Comparison of ENCODE assay signal across 25 mouse cellular contexts in the genomic region with DNA sequence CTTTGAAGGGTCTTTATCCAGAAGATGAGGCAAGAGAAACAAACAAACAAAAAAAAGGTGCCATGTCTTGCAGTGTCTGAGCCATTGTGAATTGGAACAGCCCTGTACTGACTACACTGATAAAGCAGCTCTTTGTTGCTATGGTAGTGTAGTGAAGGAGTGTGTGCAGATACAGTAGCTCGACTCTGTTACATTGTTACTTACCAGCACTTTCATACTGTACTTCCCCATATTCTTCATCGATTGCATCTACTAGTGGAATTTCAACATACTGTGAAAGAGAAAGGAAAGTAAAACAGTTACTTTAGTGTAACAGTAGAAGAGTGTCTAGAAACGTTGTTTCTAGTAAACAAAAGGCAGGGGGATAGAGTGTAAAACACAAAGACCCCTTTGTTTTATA. TPM values are rescaled to one million over a fixed set of nuclear protein-coding genes. Genes with fewer than 3 reads are reported as not detected.
DNase-seq lines count a peak whose midpoint lies in the region; ATAC-seq lines count a peak whose summit lies in the region.
"Had no signal": no experiment of that assay in that cellular context is flagged by ENCODE, and none has a peak within 500 bp of the region (broad histone marks: within the 10 kb centered on the region; RNA-seq: fewer than 3 reads in every experiment).

No protein-coding gene starts in this region.

- no peaks in the 10 kb centered on the region for H3K27me3 ChIP-seq in liver, embryonic 15.5 days
- H3K27me3 ChIP-seq in midbrain, embryonic 14.5 days (ENCODE audit: control insufficient read depth, insufficient read depth, low read length): no peaks in the 10 kb centered on the region
- H3K27me3 ChIP-seq: embryonic facial prominence, embryonic 12.5 days; heart, embryonic 12.5 days; hindbrain, embryonic 12.5 days had no signal

- no peak overlapping the region for H3K4me3 ChIP-seq in liver, embryonic 15.5 days (replicated peaks)
- H3K4me3 ChIP-seq in midbrain, embryonic 14.5 days (replicated peaks; ENCODE audit: low read depth, low read length): no peak overlapping the region
- H3K4me3 ChIP-seq: embryonic facial prominence, embryonic 12.5 days; heart, embryonic 12.5 days; hindbrain, embryonic 12.5 days had no signal

- ATAC-seq in liver, embryonic 15.5 days (ENCODE audit: insufficient read depth): no peak
- ATAC-seq in megakaryocyte progenitor cell, adult 5-6 weeks (replicated peaks; ENCODE audit: poor library complexity): peak; percentile 94
- no peak for ATAC-seq in midbrain, embryonic 14.5 days (ENCODE audit: low FRiP score, low TSS enrichment)
- ATAC-seq: activated CD4-positive, CD25-positive, alpha-beta regulatory T cell, adult 4 months; forebrain, postnatal 0 days; hindbrain, embryonic 16.5 days; Patski had no signal

- H3K9me3 ChIP-seq in liver, embryonic 15.5 days (replicated peaks): no peaks in the 10 kb centered on the region
- H3K9me3 ChIP-seq in midbrain, embryonic 14.5 days (ENCODE audit: control insufficient read depth, low read length): no peaks in the 10 kb centered on the region
- H3K9me3 ChIP-seq: embryonic facial prominence, embryonic 12.5 days; heart, embryonic 12.5 days; hindbrain, embryonic 12.5 days had no signal

- H3K4me1 ChIP-seq in liver, embryonic 15.5 days (replicated peaks): no peaks in the 10 kb centered on the region
- no peaks in the 10 kb centered on the region for H3K4me1 ChIP-seq in midbrain, embryonic 14.5 days (ENCODE audit: control insufficient read depth, insufficient read depth, low read length)
- H3K4me1 ChIP-seq: embryonic facial prominence, embryonic 12.5 days; heart, embryonic 12.5 days; hindbrain, embryonic 12.5 days had no signal

- H3K4me2 ChIP-seq in liver, embryonic 15.5 days: peak overlapping the region; percentile 19; the same call in 1 of the 2 replicates
- H3K4me2 ChIP-seq in midbrain, embryonic 14.5 days (ENCODE audit: low read length): no peak overlapping the region
- H3K4me2 ChIP-seq: embryonic facial prominence, embryonic 12.5 days; heart, embryonic 12.5 days; hindbrain, embryonic 12.5 days had no signal

- WGBS in liver, embryonic 15.5 days (ENCODE audit: insufficient replicate concordance): 32% methylated on average over 3 of the region's 3 CpGs
- WGBS in midbrain, embryonic 14.5 days: 72% methylated on average over 3 of the region's 3 CpGs

- H3K36me3 ChIP-seq in liver, embryonic 15.5 days (replicated peaks): no peaks in the 10 kb centered on the region
- no peaks in the 10 kb centered on the region for H3K36me3 ChIP-seq in midbrain, embryonic 14.5 days (ENCODE audit: control insufficient read depth, insufficient read depth, low read length)
- H3K36me3 ChIP-seq: embryonic facial prominence, embryonic 12.5 days; heart, embryonic 12.5 days; hindbrain, embryonic 12.5 days had no signal

- no peak overlapping the region for H3K9ac ChIP-seq in liver, embryonic 15.5 days
- no peak overlapping the region for H3K9ac ChIP-seq in midbrain, embryonic 14.5 days (replicated peaks; ENCODE audit: low read length)
- H3K9ac ChIP-seq: embryonic facial prominence, embryonic 12.5 days; forebrain, postnatal 0 days; heart, embryonic 12.5 days; hindbrain, embryonic 12.5 days had no signal

- no peak overlapping the region for H3K27ac ChIP-seq in liver, embryonic 15.5 days (replicated peaks)
- no peak overlapping the region for H3K27ac ChIP-seq in midbrain, embryonic 14.5 days (replicated peaks; ENCODE audit: low read depth, low read length)
- H3K27ac ChIP-seq: embryonic facial prominence, embryonic 12.5 days; hindbrain, embryonic 12.5 days had no signal

- no peak for DNase-seq in liver
- peak; percentile 28 for DNase-seq in retina, postnatal 1 day
- no peak for DNase-seq in retina, embryonic 14.5 days (ENCODE audit: low spot score)
- DNase-seq in adrenal gland, adult 2 months: no peak
- no peak for DNase-seq in midbrain, embryonic 14.5 days
- DNase-seq: adrenal gland, postnatal 25 days; cerebellum, adult 18-20 months; cerebellum, adult 9-11 months; forebrain, postnatal 0 days; gastrocnemius, postnatal 14 days; heart, postnatal 36 days had no signal

RNA-seq across cellular contexts. Expression of gene Nme8, which starts 7.6 kb away (rescaled TPM):
- polyA plus RNA-seq in liver, embryonic 15.5 days (2015; fragmentation: Nextera tagmentation; extraction: Ambion mirVana): not detected in 2 replicates
- total RNA-seq in megakaryocyte progenitor cell, adult 5-6 weeks (2015): not detected in 2 replicates
- not detected in 2 replicates for total RNA-seq in megakaryocyte progenitor cell, adult 5-6 weeks (2017)
- not detected for total RNA-seq in adrenal gland, adult 2 months (2021)
- polyA plus RNA-seq in adrenal gland, adult 2 months (2012; rRNA removed): not detected in 2 replicates
- not detected in 2 replicates for polyA plus RNA-seq in midbrain, embryonic 14.5 days (2014; fragmentation: Nextera tagmentation; extraction: Ambion mirVana)
- total RNA-seq: adrenal gland, adult 18-20 months; adrenal gland, postnatal 25 days; forebrain, postnatal 0 days; gastrocnemius, adult 18-20 months; gastrocnemius, postnatal 14 days; heart, adult 8-10 months had no signal
- polyA plus RNA-seq: activated CD4-positive, CD25-positive, alpha-beta regulatory T cell, adult 4 months; C2C12; cortical plate, adult 2 months; embryonic facial prominence, embryonic 12.5 days; forebrain, embryonic 11.5 days; forebrain, postnatal 0 days; heart, embryonic 12.5 days; hindbrain, embryonic 12.5 days; Patski had no signal
